Mouse (Mus musculus): ENCODE results near the gene Ect2l. TPM values are rescaled to one million over a fixed set of nuclear protein-coding genes. Genes with fewer than 3 reads are reported as not detected.

Gene Ect2l
- 0.21 and 0.34 TPM in 2 replicates for polyA plus RNA-seq (2016; fragmentation: Nextera tagmentation; extraction: Ambion mirVana)

- Histone ChIP-seq H3K27ac (no peak within 1 kb of the TSS), H3K36me3 (no peaks in the 10 kb centered on the region), H3K4me3 (peak within 1 kb of the TSS; percentile 27; the same call in 1 of the 2 replicates), H3K4me1 (peaks cover 7% of the 10 kb centered on the region), H3K9me3 (no peaks in the 10 kb centered on the region), H3K27me3 (ENCODE audit: insufficient read depth, poor library complexity, severe bottlenecking) (no peaks in the 10 kb centered on the region)
- 14% methylated on average over 11 of the region's 11 CpGs for WGBS
- DNase-seq (ENCODE audit: low spot score) = peak; percentile 84
These were observed at the start of gene Ect2l for GRCm38 (mm10) chr10:18210726-18211125. Gene Ect2l (minus strand): TSS chr10:18210890.

GRCm38 (mm10) chr10:18251345-18251744 lies 40.7 kb upstream of the Ect2l start:
- Histone ChIP-seq H3K9me3 (no peaks in the 10 kb centered on the region), H3K27ac (no peak overlapping the region), H3K4me1 (no peaks in the 10 kb centered on the region), H3K36me3 (no peaks in the 10 kb centered on the region), H3K27me3 (ENCODE audit: insufficient read depth, poor library complexity, severe bottlenecking) (no peaks in the 10 kb centered on the region), H3K4me3 (no peak overlapping the region)
- WGBS = 58% methylated on average over 4 of the region's 4 CpGs
- DNase-seq (ENCODE audit: low spot score) = no peak

GRCm38 (mm10) chr10:18243614-18244013 lies 32.9 kb upstream of the Ect2l start:
- DNase-seq (ENCODE audit: low spot score) = no peak
- 61% methylated on average over 2 of the region's 2 CpGs for WGBS
- H3K9me3 ChIP-seq = no peaks in the 10 kb centered on the region

GRCm38 (mm10) chr10:18237191-18237590 lies 26.5 kb upstream of the Ect2l start:
- Histone ChIP-seq H3K27me3 (ENCODE audit: insufficient read depth, poor library complexity, severe bottlenecking) (no peaks in the 10 kb centered on the region), H3K9me3 (no peaks in the 10 kb centered on the region), H3K4me3 (no peak overlapping the region), H3K4me1 (no peaks in the 10 kb centered on the region), H3K27ac (no peak overlapping the region), H3K36me3 (no peaks in the 10 kb centered on the region)
- DNase-seq (ENCODE audit: low spot score) = no peak
- 83% methylated on average over 7 of the region's 7 CpGs for WGBS

More at GRCm38 (mm10) chr10:18243614-18244013, 32.9 kb upstream of the Ect2l start:
- no peaks in the 10 kb centered on the region for H3K27me3 ChIP-seq (ENCODE audit: insufficient read depth, poor library complexity, severe bottlenecking)
- H3K4me1 ChIP-seq = no peaks in the 10 kb centered on the region
- H3K27ac ChIP-seq = no peak overlapping the region
- no peak overlapping the region for H3K4me3 ChIP-seq
- H3K36me3 ChIP-seq = no peaks in the 10 kb centered on the region

GRCm38 (mm10) chr10:18236328-18236927 lies 25.7 kb upstream of the Ect2l start:
- H3K27me3 ChIP-seq (ENCODE audit: insufficient read depth, poor library complexity, severe bottlenecking) = no peaks in the 10 kb centered on the region
- no peak for DNase-seq (ENCODE audit: low spot score)
- no peaks in the 10 kb centered on the region for H3K4me1 ChIP-seq
- no peak overlapping the region for H3K4me3 ChIP-seq
- no peak overlapping the region for H3K27ac ChIP-seq
- WGBS = 82% methylated on average over 5 of the region's 5 CpGs
- H3K9me3 ChIP-seq = no peaks in the 10 kb centered on the region
- no peaks in the 10 kb centered on the region for H3K36me3 ChIP-seq

GRCm38 (mm10) chr10:18235402-18235747 lies 24.7 kb upstream of the Ect2l start:
- 11% methylated on average over 14 of the region's 14 CpGs for WGBS
- peak overlapping the region; percentile 75 for H3K4me3 ChIP-seq
- no peak for DNase-seq (ENCODE audit: low spot score)
- H3K36me3 ChIP-seq = no peaks in the 10 kb centered on the region
- H3K9me3 ChIP-seq = no peaks in the 10 kb centered on the region
- no peaks in the 10 kb centered on the region for H3K27me3 ChIP-seq (ENCODE audit: insufficient read depth, poor library complexity, severe bottlenecking)
- H3K27ac ChIP-seq = peak overlapping the region; percentile 90
- H3K4me1 ChIP-seq = no peaks in the 10 kb centered on the region

GRCm38 (mm10) chr10:18234560-18235401 lies 24.1 kb upstream of the Ect2l start, which contains the start of gene Ccdc28a:
Gene Ccdc28a (minus strand): TSS chr10:18234998.
- peak within 1 kb of the TSS; percentile 75 for H3K4me3 ChIP-seq
- H3K36me3 ChIP-seq = no peaks in the 10 kb centered on the region
- no peaks in the 10 kb centered on the region for H3K9me3 ChIP-seq
- WGBS = 1% methylated on average over 41 of the region's 41 CpGs
- no peaks in the 10 kb centered on the region for H3K4me1 ChIP-seq
- H3K27ac ChIP-seq = peak within 1 kb of the TSS; percentile 90
- DNase-seq (ENCODE audit: low spot score) = peak; percentile 96
- H3K27me3 ChIP-seq (ENCODE audit: insufficient read depth, poor library complexity, severe bottlenecking) = no peaks in the 10 kb centered on the region

- no peaks in the 10 kb centered on the region for H3K9me3 ChIP-seq
- 54% methylated on average over 3 of the region's 3 CpGs for WGBS
- H3K27ac ChIP-seq = no peak overlapping the region
- H3K4me1 ChIP-seq = no peaks in the 10 kb centered on the region
- H3K4me3 ChIP-seq = no peak overlapping the region
- H3K36me3 ChIP-seq = no peaks in the 10 kb centered on the region
- DNase-seq (ENCODE audit: low spot score) = no peak
- H3K27me3 ChIP-seq (ENCODE audit: insufficient read depth, poor library complexity, severe bottlenecking) = no peaks in the 10 kb centered on the region
These were observed 23.2 kb upstream of the Ect2l start for GRCm38 (mm10) chr10:18233891-18234290.

- no peak for DNase-seq (ENCODE audit: low spot score)
- H3K27ac ChIP-seq = no peak overlapping the region
- no peaks in the 10 kb centered on the region for H3K36me3 ChIP-seq
- no peaks in the 10 kb centered on the region for H3K9me3 ChIP-seq
- WGBS = 84% methylated on average over 3 of the region's 3 CpGs
- no peaks in the 10 kb centered on the region for H3K4me1 ChIP-seq
- H3K27me3 ChIP-seq (ENCODE audit: insufficient read depth, poor library complexity, severe bottlenecking) = no peaks in the 10 kb centered on the region
- no peak overlapping the region for H3K4me3 ChIP-seq
These were observed 13.7 kb upstream of the Ect2l start for GRCm38 (mm10) chr10:18224386-18224785.

- no peaks in the 10 kb centered on the region for H3K36me3 ChIP-seq
- no peaks in the 10 kb centered on the region for H3K27me3 ChIP-seq (ENCODE audit: insufficient read depth, poor library complexity, severe bottlenecking)
- DNase-seq (ENCODE audit: low spot score) = no peak
- H3K9me3 ChIP-seq = no peaks in the 10 kb centered on the region
- 81% methylated on average over 10 of the region's 10 CpGs for WGBS
- H3K27ac ChIP-seq = no peak overlapping the region
- no peak overlapping the region for H3K4me3 ChIP-seq
- H3K4me1 ChIP-seq = no peaks in the 10 kb centered on the region
These were observed 8.7 kb upstream of the Ect2l start for GRCm38 (mm10) chr10:18219351-18219750.

GRCm38 (mm10) chr10:18214124-18214523 lies 3.4 kb upstream of the Ect2l start:
- DNase-seq (ENCODE audit: low spot score) = no peak
- Histone ChIP-seq H3K27me3 (ENCODE audit: insufficient read depth, poor library complexity, severe bottlenecking) (no peaks in the 10 kb centered on the region), H3K4me1 (peaks cover 7% of the 10 kb centered on the region), H3K9me3 (no peaks in the 10 kb centered on the region), H3K4me3 (no peak overlapping the region), H3K27ac (no peak overlapping the region), H3K36me3 (no peaks in the 10 kb centered on the region)
- WGBS = 80% methylated on average over 5 of the region's 5 CpGs

- Histone ChIP-seq H3K27me3 (ENCODE audit: insufficient read depth, poor library complexity, severe bottlenecking) (no peaks in the 10 kb centered on the region), H3K27ac (no peak overlapping the region), H3K4me3 (no peak overlapping the region), H3K4me1 (peaks cover 7% of the 10 kb centered on the region), H3K9me3 (no peaks in the 10 kb centered on the region), H3K36me3 (no peaks in the 10 kb centered on the region)
- WGBS = 73% methylated on average over 4 of the region's 4 CpGs
- DNase-seq (ENCODE audit: low spot score) = no peak
These were observed 2.7 kb upstream of the Ect2l start for GRCm38 (mm10) chr10:18213373-18213772.

GRCm38 (mm10) chr10:18210119-18210518 lies 571 bp downstream of the Ect2l start:
- H3K27me3 ChIP-seq (ENCODE audit: insufficient read depth, poor library complexity, severe bottlenecking) = no peaks in the 10 kb centered on the region
- DNase-seq (ENCODE audit: low spot score) = peak; percentile 25
- no peak overlapping the region for H3K27ac ChIP-seq
- WGBS = 71% methylated on average over 6 of the region's 6 CpGs
- H3K36me3 ChIP-seq = no peaks in the 10 kb centered on the region
- H3K9me3 ChIP-seq = no peaks in the 10 kb centered on the region
- H3K4me3 ChIP-seq = no peak overlapping the region
- H3K4me1 ChIP-seq = peaks cover 7% of the 10 kb centered on the region
